Mouse (Mus musculus) liver, adult (tissue): ENCODE results near the gene Mutyh.

Experiments used
- GATA4 ChIP-seq: IDR thresholded peaks from 2 replicates; pipeline ENCODE4 v1.6.1; 2014; ENCODE audit warnings: mild to moderate bottlenecking, low read length; ENCODE audit not compliant: insufficient replicate concordance

The Mutyh gene

GRCm38 (mm10) chr4:116796442-116797110, 10.9 kb upstream of the Mutyh start:
- no peak for TF ChIP-seq GATA4

DNA sequence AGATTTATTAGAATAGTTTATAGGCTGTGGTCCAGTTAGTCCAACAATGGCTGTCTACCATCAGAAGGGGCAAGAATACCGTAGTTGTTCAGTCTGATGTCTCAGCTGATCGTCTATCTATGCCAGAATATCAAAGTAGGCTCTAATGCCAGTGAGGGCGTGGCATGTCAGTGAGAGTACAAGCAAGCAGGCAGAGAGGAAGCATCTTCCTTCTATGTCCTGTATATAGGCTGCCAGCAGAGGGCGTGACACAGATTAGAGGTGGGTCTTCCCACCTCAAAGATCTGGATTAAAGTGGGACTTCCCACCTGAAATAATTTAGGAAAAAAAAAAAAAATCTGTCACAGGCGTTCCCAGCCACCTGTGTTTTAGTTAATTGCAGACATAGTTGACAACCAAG, 7.6 kb upstream of the Mutyh start:
- no peak for TF ChIP-seq GATA4

DNA sequence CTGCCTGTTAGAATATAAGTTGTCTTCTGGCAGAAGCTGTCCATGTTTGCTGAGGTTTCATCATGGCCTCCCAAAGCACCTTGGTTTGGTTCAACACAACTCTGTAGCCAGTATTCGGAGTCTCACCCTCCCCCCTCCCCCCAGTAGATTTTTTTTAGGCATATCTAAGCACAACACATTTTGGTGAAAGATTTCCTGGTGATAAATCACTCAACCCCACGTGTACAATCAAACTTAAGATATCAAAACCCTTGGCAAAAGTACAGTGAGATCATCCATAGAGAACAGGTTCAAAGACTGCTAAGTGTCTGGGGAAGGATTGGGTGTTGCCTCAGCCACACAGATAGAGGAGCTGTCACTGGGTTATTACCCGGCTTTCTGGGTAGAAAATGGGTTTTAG, 3.5 kb downstream of the Mutyh start:
- no peak for TF ChIP-seq GATA4

GRCm38 (mm10) chr4:116815276-116815675, 7.8 kb downstream of the Mutyh start:
- no peak for TF ChIP-seq GATA4

DNA sequence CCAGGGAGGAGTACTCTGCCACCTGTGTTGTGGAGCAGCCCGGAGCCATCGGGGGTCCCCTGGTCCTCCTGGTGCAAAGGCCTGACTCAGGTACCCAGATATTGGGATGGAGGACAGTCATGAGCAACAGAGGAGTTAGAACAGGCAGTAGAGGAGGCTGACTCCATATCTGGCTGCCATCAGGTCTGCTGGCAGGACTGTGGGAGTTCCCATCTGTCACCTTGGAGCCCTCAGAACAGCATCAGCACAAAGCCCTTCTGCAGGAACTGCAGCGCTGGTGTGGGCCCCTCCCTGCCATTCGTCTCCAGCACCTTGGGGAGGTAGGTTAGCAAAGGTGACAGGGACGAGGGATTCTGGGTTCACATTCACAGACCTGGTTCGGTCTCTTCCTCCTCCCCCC, 10.0 kb downstream of the Mutyh start:
- TF ChIP-seq GATA4, result no peak

DNA sequence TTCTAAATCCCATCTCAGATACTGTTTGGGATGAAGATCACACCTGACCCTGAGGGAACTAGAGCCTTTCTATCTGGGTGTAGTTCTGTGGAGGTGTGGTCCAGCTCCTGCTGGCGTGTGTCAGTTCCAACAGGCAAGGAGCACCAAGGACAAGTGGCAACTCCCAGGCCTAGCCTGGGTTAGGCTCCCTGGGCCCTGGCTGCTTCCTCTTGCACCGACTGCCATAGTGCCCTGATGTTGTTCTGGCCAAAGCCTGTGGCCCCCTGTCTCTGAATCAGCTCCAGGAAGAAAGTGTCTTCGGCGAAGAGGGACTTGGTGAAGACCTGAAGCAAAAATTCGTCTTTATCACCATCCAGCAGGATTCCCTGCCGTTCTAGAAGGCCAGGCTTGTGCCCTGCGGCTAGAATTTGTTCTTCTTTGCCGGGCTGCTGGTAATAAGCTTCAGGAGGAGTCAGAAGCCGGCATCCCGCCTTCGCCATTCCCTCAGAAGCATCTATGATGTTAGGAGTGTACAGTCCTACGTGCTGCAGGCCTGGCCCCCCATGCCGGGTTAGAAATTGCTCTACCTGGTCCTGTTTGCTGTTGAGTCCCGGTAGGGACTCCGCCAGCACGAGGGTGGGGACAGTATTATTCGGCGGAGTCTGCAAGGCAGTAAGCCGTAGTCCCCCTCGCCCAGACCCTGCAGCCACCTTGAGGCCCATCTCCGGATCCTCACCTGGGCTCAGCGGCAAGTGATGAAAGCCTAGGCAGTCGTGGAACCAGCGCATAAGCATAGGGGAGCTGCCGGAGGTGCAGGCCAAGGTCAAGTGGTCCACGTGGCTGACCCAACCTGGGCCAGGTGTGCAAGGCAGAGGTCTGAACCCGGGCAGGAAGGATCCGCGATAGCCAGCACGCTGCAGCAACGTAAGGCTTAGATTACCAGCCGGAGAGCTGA, 12.7 kb downstream of the Mutyh start:
- TF ChIP-seq GATA4, result no peak

GRCm38 (mm10) chr4:116820902-116821693, 13.6 kb downstream of the Mutyh start:
- no peak for TF ChIP-seq GATA4

GRCm38 (mm10) chr4:116821694-116822016, 14.1 kb downstream of the Mutyh start, which contains the start of gene Hpdl:
TSS of gene Hpdl (minus strand) at chr4:116821707.
- no peak for TF ChIP-seq GATA4

DNA sequence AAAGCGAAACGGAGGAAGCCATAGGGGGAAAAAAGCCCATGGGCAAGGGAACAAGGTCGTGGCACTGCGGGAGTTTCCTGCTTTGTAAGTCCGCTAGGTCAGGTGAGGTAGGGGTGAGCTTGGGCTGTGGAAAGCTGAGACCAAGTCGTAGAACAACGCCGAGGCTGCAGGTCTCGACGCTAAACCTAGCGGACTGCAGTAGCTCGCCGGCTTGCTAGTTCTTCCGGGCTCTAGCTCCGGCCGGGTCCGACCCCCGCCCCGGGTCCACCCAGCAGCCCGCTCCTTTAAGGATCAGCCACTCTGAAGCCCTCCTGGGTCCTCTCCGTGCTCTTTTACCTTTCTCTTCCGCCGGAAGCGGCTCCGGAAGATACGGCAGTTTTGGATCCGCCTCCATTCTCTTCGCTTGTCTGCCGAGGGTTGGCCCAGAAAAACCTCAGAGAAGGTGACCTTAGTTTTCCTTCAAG, 17.1 kb downstream of the Mutyh start:
- TF ChIP-seq GATA4, result no peak

GRCm38 (mm10) chr4:116827819-116828218, 20.3 kb downstream of the Mutyh start:
- no peak for TF ChIP-seq GATA4

- no peak for TF ChIP-seq GATA4
Observed at GRCm38 (mm10) chr4:116829364-116830069, 22.0 kb downstream of the Mutyh start.

DNA sequence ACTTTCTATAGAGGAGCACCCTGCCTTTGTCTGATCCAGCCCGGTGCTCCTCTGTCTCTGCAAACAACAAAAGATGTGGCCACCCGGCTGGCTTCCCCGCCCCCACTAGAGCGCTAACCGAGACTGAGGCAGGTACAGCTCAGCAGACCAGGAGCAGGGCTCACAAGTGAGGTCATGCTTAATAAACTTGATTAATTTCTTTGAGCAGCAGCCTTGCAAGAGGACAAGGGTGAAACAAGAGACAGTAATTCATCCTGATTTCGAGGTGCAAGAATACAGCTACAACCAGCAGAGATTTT, 22.5 kb downstream of the Mutyh start:
- TF ChIP-seq GATA4, result no peak

DNA sequence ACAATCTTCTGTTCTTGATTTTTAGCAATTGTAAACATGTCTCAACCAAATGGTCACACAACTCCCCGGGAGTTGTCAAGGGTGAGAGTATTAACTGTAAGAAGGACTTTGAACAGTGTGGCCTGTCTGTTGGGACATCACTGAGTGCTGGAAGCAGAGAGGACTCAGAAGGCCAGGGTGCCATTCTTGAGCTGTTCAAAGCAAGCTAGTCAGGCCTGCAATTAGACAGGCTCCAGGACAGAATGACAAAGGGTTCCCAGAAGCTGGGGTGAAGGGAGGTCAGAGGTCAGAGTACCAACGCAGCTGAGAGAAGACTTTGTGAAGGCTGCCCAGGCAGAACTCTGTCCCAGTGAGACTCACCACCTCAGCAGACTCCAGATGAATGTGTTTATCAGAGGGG, 31.5 kb downstream of the Mutyh start:
- no peak for TF ChIP-seq GATA4

DNA sequence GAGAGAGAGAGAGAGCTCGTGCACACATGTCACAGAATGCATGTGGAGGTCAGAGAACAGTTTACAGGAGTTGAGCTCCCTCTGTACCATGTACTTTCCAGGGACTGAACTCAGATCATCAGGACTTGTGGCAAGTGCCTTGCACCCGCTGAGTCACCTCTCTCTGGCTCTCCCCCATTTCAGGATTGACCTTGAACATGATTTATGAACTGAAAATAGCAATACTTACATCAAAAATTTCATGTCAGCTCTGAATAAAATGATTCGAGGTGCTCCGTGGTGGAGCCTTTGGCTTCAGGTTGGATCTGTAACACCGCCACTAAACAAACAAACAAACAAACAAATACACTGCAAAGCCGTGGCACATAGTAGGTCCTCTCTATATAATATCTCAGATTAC, 33.3 kb downstream of the Mutyh start:
- no peak for TF ChIP-seq GATA4

DNA sequence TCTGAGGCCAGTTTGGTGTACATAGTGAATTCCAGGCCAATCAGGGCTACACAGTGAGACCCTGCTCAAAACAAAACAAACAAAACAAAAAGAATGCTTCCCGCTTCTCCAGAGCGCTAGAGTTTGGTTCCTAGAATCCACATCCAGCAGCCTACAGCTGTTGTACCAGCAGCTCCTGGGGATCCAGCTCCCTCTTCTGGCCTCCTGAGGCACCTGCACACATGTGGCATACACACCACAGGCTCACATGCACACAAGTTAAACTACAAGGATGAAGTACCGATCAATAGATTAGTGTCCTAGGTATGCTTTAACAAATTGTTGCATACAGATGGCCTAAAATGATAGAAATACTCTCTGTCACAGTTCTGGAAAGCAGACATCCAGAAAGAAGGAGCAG, 36.8 kb downstream of the Mutyh start:
- no peak for TF ChIP-seq GATA4

DNA sequence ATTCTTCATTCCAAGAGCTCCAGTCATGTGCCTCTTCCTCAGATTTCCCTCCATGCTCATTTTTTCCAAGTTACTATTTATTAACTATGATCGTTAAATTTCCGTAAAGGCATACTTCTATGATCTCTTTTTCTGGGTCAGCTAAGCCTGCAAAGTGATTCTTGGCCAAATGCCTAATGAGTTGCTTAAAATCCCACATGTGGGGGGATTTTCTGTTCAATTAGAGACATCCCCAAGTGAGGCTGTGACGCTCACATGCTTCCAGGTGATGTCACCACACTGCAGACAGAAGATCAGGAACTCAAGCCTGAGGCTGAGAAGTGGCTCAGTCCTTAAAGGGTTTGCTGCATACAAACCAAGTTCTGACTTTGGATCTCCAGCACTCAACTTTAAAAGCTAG, 42.4 kb downstream of the Mutyh start:
- TF ChIP-seq GATA4, result no peak

- no peak for TF ChIP-seq GATA4
Observed at GRCm38 (mm10) chr4:116854286-116854685, 46.8 kb downstream of the Mutyh start.
